Mouse (Mus musculus) layer of hippocampus, adult 6 months (tissue): ENCODE measurements around the gene Scn4a. TPM values are rescaled to one million over a fixed set of nuclear protein-coding genes. Genes with fewer than 3 reads are reported as not detected.

ENCODE experiments used
- long read RNA-seq, 2 experiments: library from polyadenylated mRNA; unstranded; transcript quantifications; one replicate each; pipeline ENCODE4 v2.0.0; 2019 to 2020
- polyA plus RNA-seq: library from polyadenylated mRNA; unstranded; fragments of <200 nt; fragmentation: Nextera tagmentation; gene quantifications from 2 replicates; pipeline ENCODE4 v1.2.3, GENCODE M21; 2021

Gene Scn4a
- 0.01 TPM in 1 of 2 replicates, not detected in the other for polyA plus RNA-seq
- long read RNA-seq, experiment 1 = 0 reads
- long read RNA-seq, experiment 2 = 0 reads

GRCm38 (mm10) chr11:106353188-106353587, at the start of gene Scn4a:
Gene Scn4a, minus strand, starts transcription at chr11:106353288.

GRCm38 (mm10) chr11:106387791-106388216, 34.7 kb upstream of the Scn4a start, which contains the start of gene Icam2:
Gene Icam2, minus strand, starts transcription at chr11:106388075.

GRCm38 (mm10) chr11:106365366-106365765, 12.3 kb upstream of the Scn4a start, which contains the start of gene Prr29:
Gene Prr29, plus strand, starts transcription at chr11:106365472.

GRCm38 (mm10) chr11:106314333-106314812, 38.7 kb downstream of the Scn4a start, which contains the start of gene Cd79b:
Gene Cd79b, minus strand, starts transcription at chr11:106314762.

GRCm38 (mm10) chr11:106301765-106302164, 51.3 kb downstream of the Scn4a start, which contains the start of gene Gh:
Gene Gh, minus strand, starts transcription at chr11:106301865.

GRCm38 (mm10) chr11:106276454-106276853, 76.6 kb downstream of the Scn4a start, which contains the start of gene Tcam1:
Gene Tcam1, plus strand, starts transcription at chr11:106276672.

GRCm38 (mm10) chr11:106272644-106273310, 80.3 kb downstream of the Scn4a start, which contains the start of gene Smarcd2:
Gene Smarcd2, minus strand, starts transcription at chr11:106272972.

Other genes with a start within 250 kb of the Scn4a start
- gene Gm10840, start 192.4 kb downstream of the Scn4a start, polyA plus RNA-seq = 0.95 and 1.5 TPM in 2 replicates
- gene Limd2, start 192.4 kb downstream of the Scn4a start, polyA plus RNA-seq = 184 and 226 TPM in 2 replicates
- 10.6 and 12.9 TPM in 2 replicates for gene Strada, start 151.1 kb downstream of the Scn4a start, polyA plus RNA-seq
- gene Ccdc47, start 136.9 kb downstream of the Scn4a start, polyA plus RNA-seq = 50.5 and 54.2 TPM in 2 replicates
- 20.1 TPM in 2 replicates for gene Ddx42, start 136.4 kb downstream of the Scn4a start, polyA plus RNA-seq
- gene Ftsj3, start 97.2 kb downstream of the Scn4a start, polyA plus RNA-seq = 8.2 and 9.8 TPM in 2 replicates
- 471 and 488 TPM in 2 replicates for gene Psmc5, start 97.1 kb downstream of the Scn4a start, polyA plus RNA-seq
- 2.2 and 2.6 TPM in 2 replicates for gene Smarcd2, start 80.3 kb downstream of the Scn4a start, polyA plus RNA-seq
- gene Tcam1, start 76.6 kb downstream of the Scn4a start, polyA plus RNA-seq = 0.05 and 0.06 TPM in 2 replicates
- gene Gh, start 51.4 kb downstream of the Scn4a start, polyA plus RNA-seq = not detected in 2 replicates
- gene Cd79b, start 38.5 kb downstream of the Scn4a start, polyA plus RNA-seq = 0.80 and 1.1 TPM in 2 replicates
- 0.38 and 0.44 TPM in 2 replicates for gene Prr29, start 12.2 kb upstream of the Scn4a start, polyA plus RNA-seq
- gene Icam2, start 34.8 kb upstream of the Scn4a start, polyA plus RNA-seq = 3.8 and 5.8 TPM in 2 replicates
- gene Ern1, start 134.6 kb upstream of the Scn4a start, polyA plus RNA-seq = 0.79 and 1.3 TPM in 2 replicates